Mouse (Mus musculus) naive thymus-derived CD4-positive, alpha-beta T cell, adult 2 months (primary cell): ENCODE measurements at regions not wholly inside any gene's neighbourhood (a gene's known extent, or its start where the extent isn't known, plus 50 kb on each side); places are given as distances from the start of the nearest gene placed in this dataset.
A peak's percentile ranks its signal among the peaks of the same experiment; 100 is the strongest.

Source experiments
- DNase-seq: peaks from one replicate; pipeline ENCODE4 v3.0.0-alpha.2; 2011; ENCODE audit warnings: low read depth

DNA sequence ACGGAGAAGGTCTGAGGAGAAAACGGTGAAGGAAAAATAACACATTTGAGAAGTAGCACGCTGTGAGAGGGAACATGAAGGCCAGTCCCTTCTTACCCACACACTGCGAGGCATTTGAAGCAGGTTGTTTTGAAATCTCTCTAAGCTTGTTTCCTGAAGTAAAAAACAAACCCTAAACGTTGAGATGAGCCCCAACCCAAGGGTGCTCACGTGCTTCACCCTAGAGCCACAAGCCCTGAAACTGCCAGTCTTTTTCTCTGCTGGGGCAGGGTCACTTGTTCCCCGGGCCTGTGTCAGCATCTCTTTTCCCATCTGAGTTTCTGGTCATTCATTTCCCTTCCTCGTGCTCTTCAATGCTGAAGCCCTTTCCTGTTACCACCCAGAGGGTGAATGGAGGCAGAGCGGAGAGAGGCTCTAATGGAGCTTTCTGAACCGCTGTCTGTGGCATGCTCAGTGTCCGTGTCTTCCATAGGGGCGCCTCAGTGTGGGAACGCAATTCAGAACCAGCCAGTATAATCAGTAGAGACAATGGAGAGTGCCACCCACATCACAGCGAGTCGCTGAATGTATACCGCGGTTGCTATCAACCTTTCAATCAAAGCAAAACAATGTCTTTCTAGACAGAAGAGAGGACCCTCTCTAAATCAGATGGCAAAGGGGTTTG lies 375.0 kb upstream of the Gm10131 start:
- DNase-seq, result peak; percentile 47

DNA sequence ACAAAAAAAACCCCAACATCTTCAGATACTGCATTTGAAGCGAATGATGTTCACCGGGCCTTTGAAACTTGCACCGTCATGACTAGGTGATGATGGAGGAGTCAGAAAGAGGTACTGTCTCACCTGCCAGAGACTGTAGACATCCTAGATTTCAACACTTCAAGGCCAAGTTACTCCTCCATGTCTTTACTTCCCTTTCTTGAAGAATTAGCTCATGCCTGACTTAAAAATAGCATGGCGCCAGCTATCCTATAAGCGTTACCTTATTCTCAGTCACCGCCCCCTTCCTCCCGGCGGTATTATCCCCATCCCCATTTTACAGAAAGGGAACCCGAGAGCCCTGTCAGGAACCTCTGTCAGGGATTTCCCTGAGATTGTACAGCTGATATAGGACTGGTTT lies 374.4 kb upstream of the Gm10131 start:
- peak; percentile 13 for DNase-seq

DNA sequence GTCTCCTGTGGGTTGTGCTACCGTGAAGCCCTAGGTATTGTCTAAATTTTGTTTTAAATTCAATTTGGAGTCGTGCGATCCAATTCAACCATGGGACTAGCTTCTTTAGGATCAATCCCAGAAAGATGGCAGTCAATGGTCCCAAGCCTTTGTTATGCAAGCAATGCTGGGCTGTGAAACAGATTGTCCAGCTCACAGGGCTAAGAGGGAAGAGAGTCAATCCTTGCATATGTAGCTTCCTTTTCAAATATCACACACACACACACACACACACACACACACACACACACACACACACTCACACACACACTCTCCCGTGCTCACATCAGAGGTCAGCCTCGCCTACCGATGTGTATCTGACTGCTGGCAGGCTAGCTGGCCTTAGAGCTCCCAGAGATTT lies 373.8 kb upstream of the Gm10131 start:
- no peak for DNase-seq

DNA sequence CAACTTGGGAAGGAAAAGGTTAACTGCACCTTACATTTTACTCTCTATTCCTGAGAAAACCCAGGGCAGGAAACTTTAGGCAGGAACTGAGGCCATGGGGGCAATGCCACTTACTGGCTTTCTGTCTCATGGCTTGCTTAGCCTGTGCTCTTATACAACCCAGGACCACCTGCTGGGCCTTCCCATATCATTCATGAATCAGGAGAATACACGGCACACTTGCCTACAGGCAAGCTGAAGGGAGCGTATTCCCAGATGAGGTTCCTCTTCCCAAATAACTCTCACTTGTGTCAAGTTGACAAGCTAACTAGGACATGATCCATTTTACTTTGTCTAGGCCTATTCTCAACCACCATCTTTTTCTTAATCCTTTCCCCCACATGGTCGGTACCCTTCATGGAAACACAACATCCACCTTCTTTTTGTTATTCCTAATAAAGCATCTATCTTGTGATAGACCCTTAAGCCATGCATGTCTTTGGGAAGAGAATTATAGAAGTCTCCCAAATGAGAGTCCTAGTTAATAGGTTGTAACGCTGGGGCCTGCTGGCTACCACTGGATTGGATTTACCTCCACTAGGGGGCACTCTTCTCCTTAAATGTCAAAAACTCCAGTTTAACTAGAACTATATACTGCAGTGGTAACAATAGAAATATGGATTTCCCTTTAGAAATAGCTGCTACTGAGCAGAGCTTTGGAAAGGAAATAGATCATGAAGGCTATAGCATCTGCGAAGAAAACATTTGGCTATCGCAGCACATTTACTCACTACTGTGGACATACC lies 373.2 kb upstream of the Gm10131 start:
- DNase-seq, result peak; percentile 84

DNA sequence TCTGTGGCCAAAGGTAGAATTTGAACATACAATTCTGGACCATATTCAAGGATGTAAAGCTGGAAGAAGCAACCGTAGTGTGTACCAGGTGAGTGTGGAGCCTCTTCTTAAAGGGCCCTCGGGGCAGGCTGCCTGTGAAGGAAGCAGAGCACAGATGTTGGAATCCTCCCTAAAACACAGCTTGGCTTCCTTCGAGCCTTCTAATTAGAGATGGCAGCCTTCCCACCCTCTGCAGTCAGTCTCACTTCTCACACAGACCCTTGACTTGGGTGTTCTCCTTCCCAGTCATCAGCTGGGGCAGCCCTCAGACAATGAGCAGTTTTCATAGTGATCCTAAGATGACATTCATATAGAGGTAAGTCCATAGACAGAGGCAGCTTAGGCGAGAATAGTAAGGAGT lies 371.7 kb upstream of the Gm10131 start:
- DNase-seq, result no peak

DNA sequence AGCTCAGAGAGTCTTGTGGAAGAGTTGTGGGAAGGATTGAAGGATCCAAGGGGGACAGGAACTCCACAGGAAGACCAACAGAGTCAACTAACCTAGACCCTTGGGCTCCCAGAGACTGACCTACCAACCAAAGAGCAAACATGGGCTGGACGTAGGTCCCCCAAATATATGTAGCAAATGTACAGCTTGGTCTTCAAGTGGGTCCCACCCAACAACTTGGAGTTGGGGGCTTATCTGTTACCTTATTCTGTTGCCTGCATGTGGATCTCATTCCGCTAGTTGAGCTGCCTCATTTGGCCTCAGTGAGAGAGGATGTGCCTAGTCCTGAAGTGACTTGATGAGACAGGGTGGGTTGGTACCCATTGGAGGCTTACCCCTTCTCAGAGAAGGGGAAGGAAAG lies 371.1 kb upstream of the Gm10131 start:
- no peak for DNase-seq

DNA sequence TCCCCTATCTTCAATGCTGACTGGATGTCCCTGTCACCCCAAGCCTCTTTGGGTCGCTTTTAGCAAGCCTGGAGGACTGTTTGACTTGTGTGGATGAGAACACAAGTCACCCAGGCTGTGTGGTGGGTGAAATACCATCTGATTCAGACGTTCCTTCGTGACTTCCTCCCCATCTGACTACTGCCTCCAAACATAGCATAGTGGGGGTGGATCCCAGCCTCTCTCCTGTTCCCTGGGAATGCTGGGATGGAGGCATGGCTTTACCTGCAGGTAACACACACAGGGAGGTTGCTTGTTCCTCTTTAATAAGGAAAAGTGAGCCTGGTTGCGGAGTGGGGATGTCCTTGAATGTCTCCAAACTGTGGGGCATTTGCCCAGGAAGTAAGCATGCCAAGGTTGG lies 369.0 kb upstream of the Gm10131 start:
- DNase-seq, result no peak

DNA sequence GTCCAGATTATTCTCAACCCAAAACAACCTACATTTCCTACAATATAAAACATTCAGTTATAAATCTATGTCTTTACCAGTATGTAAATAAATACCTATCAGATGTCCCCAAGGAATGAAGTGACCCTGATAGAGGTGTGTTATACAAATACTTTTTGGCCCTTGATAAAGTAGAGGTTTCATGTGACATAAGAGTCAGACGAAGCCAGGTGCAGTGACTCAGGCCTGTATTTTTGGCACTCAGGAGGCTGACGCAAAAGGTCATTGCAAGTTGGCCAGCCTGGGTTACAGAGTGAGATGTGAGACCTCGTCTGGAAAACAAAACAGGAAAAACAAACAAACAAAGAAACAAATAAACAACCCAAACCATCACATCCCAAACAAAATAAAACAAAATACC lies 367.4 kb upstream of the Gm10131 start:
- DNase-seq, result no peak

DNA sequence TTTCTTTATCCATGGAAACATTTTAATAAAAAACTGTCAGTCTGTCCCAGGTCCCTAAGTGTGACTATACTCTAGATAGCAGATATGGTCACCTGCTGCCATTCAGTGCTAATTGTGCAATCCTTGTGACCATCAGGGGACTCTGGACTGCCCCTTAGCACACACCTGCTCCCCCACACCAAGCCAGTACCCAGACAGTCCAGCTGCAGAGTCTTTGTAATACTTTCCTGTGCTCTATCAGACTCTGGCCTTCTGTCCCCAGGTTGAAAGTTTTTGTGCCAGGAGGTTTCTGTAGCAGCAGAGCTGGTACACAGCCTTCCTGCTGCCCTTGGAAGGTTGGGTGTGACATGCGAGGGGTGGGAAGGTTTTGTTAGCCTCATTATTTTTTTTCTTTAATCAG lies 366.9 kb upstream of the Gm10131 start:
- no peak for DNase-seq

DNA sequence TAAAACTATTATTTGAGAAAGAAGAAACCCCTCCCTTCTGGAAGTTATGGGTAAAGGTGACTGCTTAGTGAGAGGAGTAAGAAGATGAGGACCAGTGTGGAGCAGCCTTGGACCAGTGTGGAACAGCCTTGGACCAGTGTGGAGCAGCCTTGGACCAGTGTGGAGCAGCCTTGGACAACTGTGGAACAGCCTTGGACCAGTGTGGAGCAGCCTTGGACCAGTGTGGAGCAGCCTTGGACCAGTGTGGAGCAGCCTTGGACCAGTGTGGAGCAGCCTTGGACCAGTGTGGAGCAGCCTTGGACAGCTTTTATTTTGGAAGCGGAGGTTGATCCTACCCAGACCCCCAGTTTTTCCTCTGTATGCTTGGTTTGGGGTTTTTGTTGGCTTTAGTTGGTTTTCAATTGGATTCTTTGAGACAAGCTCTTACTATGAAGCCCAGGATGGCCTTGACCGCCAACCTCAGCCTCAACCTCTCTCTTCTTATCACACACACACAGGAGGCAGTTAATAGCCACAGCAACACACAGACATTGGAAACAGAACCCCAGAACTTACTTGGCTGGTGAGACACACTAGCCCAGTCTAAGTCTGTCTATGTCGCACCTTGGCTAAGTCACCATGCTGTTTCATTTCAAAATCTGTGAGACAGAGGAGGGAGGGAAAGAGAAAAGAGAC lies 364.7 kb upstream of the Gm10131 start:
- no peak for DNase-seq

DNA sequence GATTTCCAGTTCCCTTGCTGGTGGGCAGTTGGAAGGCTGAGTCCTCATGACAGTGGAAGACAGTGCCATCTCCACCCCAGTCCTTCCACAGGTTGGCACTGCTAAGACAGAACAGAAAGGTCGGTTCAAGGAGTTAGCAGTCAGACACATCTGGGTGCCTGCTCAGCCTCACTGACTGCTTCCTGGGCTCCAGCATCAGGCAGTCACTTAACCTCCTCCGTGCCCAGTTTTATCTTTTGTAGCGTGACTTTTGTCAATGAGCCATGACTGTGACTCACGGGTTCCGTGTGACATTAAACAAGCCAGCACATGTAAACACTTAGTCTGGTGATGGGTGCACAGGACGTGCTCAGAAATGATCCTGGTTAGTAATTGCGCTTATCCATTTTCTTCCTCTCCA lies 363.1 kb upstream of the Gm10131 start:
- no peak for DNase-seq

DNA sequence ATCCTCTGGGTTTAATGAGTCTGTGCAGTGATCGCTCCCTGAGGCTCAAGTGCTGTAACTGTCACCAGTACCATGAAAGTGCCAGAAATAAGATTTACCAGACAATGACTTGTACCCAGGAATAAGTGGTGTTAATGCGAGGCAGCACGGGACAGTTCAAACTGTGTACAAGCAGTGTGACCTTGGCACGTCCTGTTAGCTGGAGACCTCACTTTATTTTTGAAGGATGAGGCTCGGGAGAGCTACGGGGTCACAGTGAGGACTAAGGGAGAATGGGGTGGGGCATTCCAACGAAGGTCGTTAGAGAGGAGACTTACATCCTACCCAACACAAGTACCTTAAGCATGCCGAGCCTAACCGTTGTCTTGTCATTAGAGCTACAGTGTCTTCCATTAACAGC lies 362.2 kb upstream of the Gm10131 start:
- DNase-seq, result no peak

DNA sequence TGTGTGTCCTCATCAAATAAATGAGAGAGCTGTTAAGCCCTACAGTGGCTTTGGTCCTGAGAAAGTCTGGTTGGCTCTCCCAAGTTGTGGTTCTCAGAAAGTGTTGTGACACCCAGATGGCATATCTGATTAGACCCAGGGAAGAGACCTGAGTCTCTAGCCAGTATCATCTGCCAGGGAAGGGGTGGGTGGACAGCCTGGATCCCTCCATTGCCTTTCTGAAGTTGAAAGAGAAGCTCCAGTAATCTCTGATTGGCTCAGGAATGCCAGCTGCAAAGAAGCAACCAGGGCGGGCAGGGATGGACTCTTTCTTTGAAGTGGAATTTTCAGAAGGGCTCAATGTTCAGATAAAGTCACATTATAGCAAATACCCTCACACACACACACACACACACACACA lies 361.8 kb upstream of the Gm10131 start:
- no peak for DNase-seq

DNA sequence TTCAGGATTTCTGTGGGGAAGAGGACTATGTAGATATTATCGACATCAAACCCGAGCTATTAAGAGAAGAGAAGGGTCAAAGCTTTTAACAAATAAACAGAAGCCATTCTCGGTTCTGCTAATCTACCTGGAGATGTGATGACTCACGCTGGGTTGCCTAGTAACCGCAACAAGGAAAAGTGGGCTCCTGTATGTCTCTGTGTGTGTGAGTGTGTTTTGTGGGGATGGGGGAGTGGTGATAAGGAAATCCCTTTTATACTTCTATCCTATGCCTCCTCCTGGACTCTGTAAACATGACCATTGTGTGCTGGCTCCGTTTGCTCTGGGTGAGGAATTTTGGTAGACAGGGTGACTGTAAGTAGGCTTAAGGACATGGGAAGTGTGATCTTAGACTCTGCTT lies 361.3 kb upstream of the Gm10131 start:
- no peak for DNase-seq

DNA sequence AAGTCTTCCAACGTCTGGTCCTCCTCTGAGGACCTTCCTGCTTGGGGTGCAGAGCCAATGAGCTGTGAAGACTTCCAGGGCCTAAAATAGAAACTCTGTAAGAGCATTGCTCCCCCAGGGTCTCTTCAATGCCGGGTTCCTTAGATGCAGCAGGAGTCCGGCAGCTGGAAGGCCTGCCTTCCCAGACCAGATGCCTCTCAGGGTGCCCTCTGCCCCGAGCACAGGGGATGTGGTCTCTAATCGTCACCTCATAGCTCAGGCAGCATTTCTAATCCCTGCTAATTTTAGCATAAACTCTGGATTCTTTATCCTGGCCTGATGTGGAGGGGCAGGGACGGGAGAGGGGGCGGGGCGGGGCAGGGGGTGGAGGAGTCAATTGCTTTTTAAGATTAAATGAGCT lies 360.9 kb upstream of the Gm10131 start:
- DNase-seq, result no peak

DNA sequence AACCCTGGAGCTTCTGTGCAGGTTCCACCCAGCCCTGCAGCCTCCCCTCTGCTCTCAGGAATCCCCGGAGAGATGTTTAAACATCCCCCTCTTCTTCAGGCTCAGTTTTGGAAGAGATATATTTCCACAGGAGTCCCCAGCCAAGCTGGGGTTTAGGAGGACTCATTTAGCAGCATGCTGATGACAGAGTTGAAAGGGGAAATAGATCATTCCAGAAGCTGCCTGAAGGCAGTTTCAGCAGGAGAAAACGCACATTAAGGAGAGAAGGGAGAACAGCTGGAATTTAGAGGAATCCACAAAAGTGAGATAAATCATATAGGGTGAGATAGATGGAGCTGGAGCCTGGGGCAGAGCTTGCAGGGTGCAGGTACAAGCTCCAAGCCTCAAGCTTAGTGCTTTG lies 357.6 kb upstream of the Gm10131 start:
- no peak for DNase-seq

DNA sequence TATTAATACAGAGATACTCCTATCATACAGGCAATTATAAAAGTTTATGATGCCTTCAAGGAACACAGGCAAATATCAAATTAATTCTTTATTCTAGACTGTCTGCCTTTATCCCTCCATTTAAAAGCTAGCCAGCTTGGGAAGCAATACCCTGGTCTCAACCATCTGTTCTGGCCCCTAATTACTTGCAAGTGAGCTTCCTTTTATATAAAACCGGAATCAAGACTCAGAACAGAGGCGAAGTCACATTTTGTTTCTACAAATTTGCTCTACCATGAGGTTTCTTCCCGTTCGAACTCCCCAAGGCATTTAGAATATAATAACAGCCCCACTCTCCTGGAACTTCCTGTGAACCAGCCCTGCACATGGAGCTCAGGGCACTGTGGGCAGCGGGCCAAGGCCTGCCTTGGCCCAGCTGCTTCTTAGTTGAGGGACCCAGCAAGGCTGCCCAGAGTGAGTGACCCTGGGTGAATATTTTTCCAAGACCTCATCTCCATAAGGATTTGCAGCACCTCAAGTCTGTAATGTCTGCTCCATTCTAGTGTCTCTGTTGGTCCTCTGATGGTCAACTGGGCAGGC lies 355.3 kb upstream of the Gm10131 start:
- DNase-seq, result no peak

DNA sequence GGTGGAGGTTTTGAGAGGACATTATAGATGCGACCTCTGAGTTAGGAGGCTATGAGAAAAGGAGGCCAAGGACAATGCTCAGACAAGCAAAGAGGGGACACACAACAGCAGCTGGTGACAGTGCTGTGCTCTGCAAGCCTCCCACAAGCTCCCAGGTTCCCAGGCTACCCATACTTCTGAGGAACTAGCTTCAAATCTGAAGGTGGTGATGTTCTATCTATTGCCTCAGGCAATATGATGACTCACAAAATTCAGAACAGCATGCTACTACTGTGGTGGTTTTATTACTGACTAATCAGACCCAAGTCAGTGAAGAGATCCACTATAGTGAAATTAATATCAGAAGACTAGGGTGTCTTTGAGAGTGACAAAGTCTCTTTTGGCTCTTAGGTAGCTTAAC lies 353.9 kb upstream of the Gm10131 start:
- DNase-seq, result no peak

DNA sequence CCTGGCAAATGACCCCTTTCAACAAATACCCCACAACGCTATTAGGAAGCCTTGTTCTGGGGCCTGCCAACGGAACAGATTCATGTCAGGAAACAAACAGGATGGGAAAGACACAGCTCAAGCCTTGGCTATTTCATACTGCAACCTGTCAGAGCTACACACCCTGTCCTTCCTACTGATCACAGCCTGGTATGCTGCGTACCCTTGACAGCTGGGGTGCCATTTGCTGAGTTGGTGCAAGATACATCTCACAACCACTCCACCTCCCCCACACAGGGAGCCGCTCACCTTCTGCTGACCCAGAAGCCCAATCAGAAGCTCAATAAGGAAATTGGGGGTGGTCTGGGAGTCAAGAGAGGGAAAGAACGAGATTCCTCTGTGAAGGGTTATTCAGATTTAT lies 350.7 kb upstream of the Gm10131 start:
- DNase-seq, result no peak

DNA sequence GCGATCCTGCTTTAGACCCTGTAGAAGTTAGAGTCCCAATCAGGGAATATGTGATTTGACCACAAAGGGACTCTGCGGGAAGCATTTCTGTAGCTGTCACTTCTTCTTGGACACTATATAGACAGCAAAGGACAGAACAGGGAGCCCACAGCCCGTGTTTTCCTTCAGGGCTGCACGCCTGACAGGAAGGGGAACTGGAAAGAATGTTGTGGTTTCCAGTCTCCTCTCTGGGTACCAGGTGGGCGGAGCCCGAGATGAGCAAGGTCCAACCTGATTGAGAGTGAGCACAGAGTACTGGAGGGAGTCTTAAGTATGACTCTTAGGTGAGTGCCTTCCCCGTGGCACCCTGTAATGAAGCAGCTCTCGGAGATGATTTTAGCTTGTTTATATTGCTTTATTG lies 346.8 kb upstream of the Gm10131 start:
- peak; percentile 9 for DNase-seq

DNA sequence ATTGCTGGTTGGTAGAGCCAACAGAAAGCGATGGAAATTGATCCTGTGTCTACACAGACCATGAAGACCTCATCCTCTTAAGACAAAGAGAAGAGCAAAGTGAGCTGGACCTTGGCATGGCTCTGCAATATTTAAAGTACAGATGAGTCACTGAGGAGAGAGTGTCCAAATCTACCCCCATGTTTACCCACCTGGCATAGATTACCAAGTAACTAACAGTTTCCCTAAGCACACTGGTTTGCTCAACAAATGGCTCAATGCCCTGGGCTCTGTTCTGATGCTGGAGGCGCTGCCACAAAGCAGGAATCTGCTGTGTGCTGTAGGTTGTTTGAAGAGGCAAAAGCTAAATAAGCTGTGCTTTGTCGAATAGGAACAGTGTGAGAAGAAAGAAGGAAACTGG lies 345.0 kb upstream of the Gm10131 start:
- no peak for DNase-seq

DNA sequence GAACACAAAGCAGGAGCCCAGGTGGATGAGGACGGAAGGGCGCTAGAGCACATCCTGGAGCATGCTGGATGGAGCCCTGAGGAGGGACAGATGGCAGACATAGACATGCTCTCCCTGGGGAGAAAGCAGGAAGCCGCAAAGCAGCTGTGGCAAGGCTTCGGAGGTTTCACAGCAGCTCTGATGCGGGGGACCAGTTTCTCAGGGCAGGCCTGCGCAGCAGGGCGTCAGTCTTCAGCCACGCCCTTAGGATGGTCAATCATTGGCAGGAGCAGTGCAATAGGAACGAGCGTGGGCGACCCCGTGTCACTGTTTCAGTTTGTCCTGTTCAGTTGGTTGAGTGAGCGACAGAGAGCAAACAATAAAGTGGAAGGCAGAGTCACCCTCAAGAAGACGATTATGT lies 343.8 kb upstream of the Gm10131 start:
- no peak for DNase-seq

DNA sequence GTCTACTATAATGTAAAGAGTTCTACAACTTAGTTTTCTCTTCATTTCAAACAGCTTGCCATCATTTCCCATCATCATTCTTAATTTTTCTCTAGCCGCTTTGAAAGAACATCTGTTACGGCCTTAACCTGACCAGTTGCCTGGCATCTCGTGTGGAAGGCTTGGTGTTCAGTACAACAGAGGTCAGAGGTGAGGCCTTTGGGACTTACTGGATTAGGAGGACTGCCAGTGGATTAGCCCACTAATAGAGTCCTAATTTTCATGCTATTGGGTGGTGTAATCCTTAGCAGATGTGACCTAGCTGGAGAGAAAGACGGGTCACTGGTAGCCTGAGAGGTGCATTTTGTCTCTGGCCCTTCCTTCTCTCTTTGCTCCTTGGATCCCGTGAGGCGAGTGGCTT lies 341.3 kb upstream of the Gm10131 start:
- DNase-seq, result no peak
